In genomic region chr19:24555466-24555903, GRCm38 (mm10) we compare ENCODE assay signal across 8 mouse cellular contexts. TPM values are rescaled to one million over a fixed set of nuclear protein-coding genes. Genes with fewer than 3 reads are reported as not detected.
A peak's percentile ranks its signal among the peaks of the same experiment; 100 is the strongest.
DNase-seq lines count a peak whose midpoint lies in the region; ATAC-seq and TF ChIP-seq lines count a peak whose summit lies in the region.

TSS of gene Pip5k1b (minus strand) at chr19:24555872.

- no peak; the same call in 1 of the 2 replicates for TF ChIP-seq RAD21 in MEL (IDR thresholded peaks at IDR 0.05; ENCODE audit: low read depth, low read length)

- intact Hi-C loops in heart, postnatal 36 days (cut with DNase I): loop anchor here (5.0 kb wide), 2 partner anchors 78 to 253 kb away; partner anchors contain the start of gene Fam122a

- DNase-seq in MEL (ENCODE audit: low read depth, low spot score): no peak
- peak; percentile 82 for DNase-seq in cerebellum, adult 11-12 months
- DNase-seq in heart, postnatal 36 days: peak; percentile 35 to 59
- DNase-seq in layer of hippocampus, adult 8-10 months (ENCODE audit: low spot score in 2 of 2): peak; percentile 17 to 24
- DNase-seq in ovary, postnatal 36 days (ENCODE audit: low spot score): peak; percentile 48
- peak; percentile 29 for DNase-seq in urinary bladder, adult 2 months (ENCODE audit: low spot score)

- H3K4me3 ChIP-seq in MEL (ENCODE audit: control insufficient read depth in 1 of 2, insufficient read depth in 1 of 2, low read depth in 2 of 2, low read length in 2 of 2): peak within 1 kb of the TSS; percentile 80 to 99
- peak within 1 kb of the TSS; percentile 94 for H3K4me3 ChIP-seq in forebrain, embryonic 15.5 days
- peak within 1 kb of the TSS; percentile 79 for H3K4me3 ChIP-seq in lung, embryonic 16.5 days (ENCODE audit: low read length)

- TF ChIP-seq POLR2A in MEL (IDR thresholded peaks at IDR 0.05; ENCODE audit: control insufficient read depth in 1 of 2, insufficient read depth in 1 of 2, low read depth in 1 of 2, low read length in 2 of 2, poor library complexity in 1 of 2): no peak

- peak within 1 kb of the TSS; percentile 94 for H3K9ac ChIP-seq in MEL (ENCODE audit: control insufficient read depth, low read depth, low read length, poor library complexity, severe bottlenecking)
- peak within 1 kb of the TSS; percentile 73 for H3K9ac ChIP-seq in forebrain, embryonic 15.5 days (replicated peaks)
- peak within 1 kb of the TSS; percentile 79 for H3K9ac ChIP-seq in lung, embryonic 16.5 days (ENCODE audit: low read length)

- H3K4me1 ChIP-seq in MEL (ENCODE audit: control insufficient read depth in 1 of 2, insufficient read depth in 2 of 2, low read length in 2 of 2): peaks cover 4 to 14% of the 10 kb centered on the region in 2 experiments
- H3K4me1 ChIP-seq in forebrain, embryonic 15.5 days: peaks cover 22% of the 10 kb centered on the region
- H3K4me1 ChIP-seq in lung, embryonic 16.5 days (replicated peaks; ENCODE audit: control insufficient read depth, insufficient read depth, low read length): peaks cover 16% of the 10 kb centered on the region

- H3K36me3 ChIP-seq in MEL (ENCODE audit: control insufficient read depth in 1 of 2, insufficient read depth in 2 of 2, low read length in 2 of 2): peaks cover 0 to 9% of the 10 kb centered on the region in 2 experiments; a peak in 2 of 4 replicates
- no peaks in the 10 kb centered on the region for H3K36me3 ChIP-seq in forebrain, embryonic 15.5 days
- no peaks in the 10 kb centered on the region for H3K36me3 ChIP-seq in lung, embryonic 16.5 days (ENCODE audit: control insufficient read depth, insufficient read depth, low read length)

- H3K4me2 ChIP-seq in forebrain, embryonic 15.5 days (replicated peaks): peak within 1 kb of the TSS; percentile 99
- peak within 1 kb of the TSS; percentile 69 for H3K4me2 ChIP-seq in lung, embryonic 16.5 days (ENCODE audit: low read depth, low read length)

- no peaks in the 10 kb centered on the region for H3K27me3 ChIP-seq in MEL (ENCODE audit: control insufficient read depth in 1 of 2, insufficient read depth in 2 of 2, low read length in 2 of 2)
- H3K27me3 ChIP-seq in forebrain, embryonic 15.5 days: peaks cover 23% of the 10 kb centered on the region
- H3K27me3 ChIP-seq in lung, embryonic 16.5 days (ENCODE audit: control insufficient read depth, insufficient read depth, low read depth, low read length): peaks cover 11% of the 10 kb centered on the region

- peak in 2 of 3 experiments; percentile 24 to 26; a peak in 3 of 6 replicates for TF ChIP-seq CTCF in MEL (IDR thresholded peaks at IDR 0.05 in 2 of 3, conservative IDR thresholded peaks at IDR 0.05 in 1 of 3; ENCODE audit: control insufficient read depth in 1 of 3, insufficient read depth in 1 of 3, low read depth in 2 of 3, low read length in 3 of 3, poor library complexity in 1 of 3, severe bottlenecking in 1 of 3)

- H3K79me2 ChIP-seq in MEL (ENCODE audit: control insufficient read depth, insufficient read depth, low read length, poor library complexity): peaks cover 6% of the 10 kb centered on the region

- peak; percentile 62 for ATAC-seq in forebrain, embryonic 15.5 days (replicated peaks)
- peak; percentile 57 for ATAC-seq in lung, embryonic 16.5 days (ENCODE audit: low read depth)

- no peaks in the 10 kb centered on the region for H3K9me3 ChIP-seq in MEL (replicated peaks; ENCODE audit: insufficient read depth, low read length)
- H3K9me3 ChIP-seq in forebrain, embryonic 15.5 days: no peaks in the 10 kb centered on the region
- no peaks in the 10 kb centered on the region for H3K9me3 ChIP-seq in lung, embryonic 16.5 days (ENCODE audit: control insufficient read depth, low read length)

- 0% methylated on average over 39 of the region's 39 CpGs for WGBS in forebrain, embryonic 15.5 days
- 1% methylated on average over 31 of the region's 39 CpGs for WGBS in lung, embryonic 16.5 days

- no peak for TF ChIP-seq EP300 in MEL (IDR thresholded peaks at IDR 0.05; ENCODE audit: low read depth in 1 of 2, low read length in 2 of 2)

- H3K27ac ChIP-seq in MEL (ENCODE audit: control insufficient read depth, low read depth, low read length): peak within 1 kb of the TSS; percentile 56
- peak within 1 kb of the TSS; percentile 49; the same call in 1 of the 2 replicates for H3K27ac ChIP-seq in forebrain, embryonic 15.5 days (replicated peaks)
- peak within 1 kb of the TSS; percentile 67 for H3K27ac ChIP-seq in lung, embryonic 16.5 days (ENCODE audit: low read length)

TF ChIP-seq in MEL, 35 proteins besides CTCF, POLR2A, EP300 and RAD21:
- TF ChIP-seq GABPA (IDR thresholded peaks at IDR 0.05; ENCODE audit: low read depth, low read length) (no peak), SMC3 (IDR thresholded peaks at IDR 0.05; ENCODE audit: low read depth, low read length) (0 out of 2 replicates have a peak, but pooled peaks have one; percentile 12)

RNA-seq across cellular contexts. Expression of gene Pip5k1b, which starts in this region (rescaled TPM):
- total RNA-seq in MEL (2012; rRNA removed): 3.0 and 3.4 TPM in 2 replicates
- polyA plus RNA-seq in MEL (2012; ENCODE audit: insufficient read depth in 1 of 2, insufficient read length in 2 of 2, low read depth in 1 of 2, low replicate concordance in 2 of 2, missing spikeins in 1 of 2): 1 to 10 TPM in 1 of 2 experiments, not detected in 1; 10.0 TPM
- polyA plus RNA-seq in forebrain, embryonic 15.5 days (2015; fragmentation: Nextera tagmentation; extraction: Ambion mirVana): 1.5 and 1.7 TPM in 2 replicates
- 10 to 100 TPM; 22.1 to 27.5 TPM for total RNA-seq in heart, postnatal 36 days (2021)
- total RNA-seq in layer of hippocampus, adult 8-10 months (2022): 10 to 100 TPM; 51.7 to 64.3 (median 57.6) TPM
- 3.8 TPM in 2 replicates for polyA plus RNA-seq in lung, embryonic 16.5 days (2015; fragmentation: Nextera tagmentation; extraction: Ambion mirVana)
- polyA plus RNA-seq in urinary bladder, adult 2 months (2012; rRNA removed): 1.4 and 2.1 TPM in 2 replicates
